Mouse (Mus musculus) MEL (cell line): ENCODE measurements around the gene Mettl16.

Experiments
- CTCF ChIP-seq, 3 experiments: IDR thresholded peaks in 2 of 3; conservative IDR thresholded peaks in 1 of 3; 2 replicates each; pipeline ENCODE4 v1.5.1; 2011 to 2012; ENCODE audit warnings: low read length in 3 of 3, low read depth in 2 of 3, mild to moderate bottlenecking in 2 of 3, improper control_type of control experiment in 1 of 3, inconsistent platforms in 1 of 3, mixed read lengths in 1 of 3, moderate library complexity in 1 of 3; ENCODE audit not compliant: control insufficient read depth in 1 of 3, insufficient read depth in 1 of 3, poor library complexity in 1 of 3, severe bottlenecking in 1 of 3
- ETS1 ChIP-seq: IDR thresholded peaks from 2 replicates; pipeline ENCODE4 v1.6.1; 2012; ENCODE audit warnings: low read depth, mild to moderate bottlenecking, inconsistent platforms, low read length, improper control_type of control experiment, moderate library complexity
- MYC ChIP-seq: IDR thresholded peaks from 2 replicates; pipeline ENCODE4 v1.6.1; 2011; ENCODE audit warnings: low read depth, mild to moderate bottlenecking, low read length, improper control_type of control experiment, moderate library complexity
- USF1 ChIP-seq: IDR thresholded peaks from 2 replicates; pipeline ENCODE4 v1.6.1; 2014; ENCODE audit warnings: low read depth, mild to moderate bottlenecking, inconsistent platforms, low read length, improper control_type of control experiment, moderate library complexity

DNA sequence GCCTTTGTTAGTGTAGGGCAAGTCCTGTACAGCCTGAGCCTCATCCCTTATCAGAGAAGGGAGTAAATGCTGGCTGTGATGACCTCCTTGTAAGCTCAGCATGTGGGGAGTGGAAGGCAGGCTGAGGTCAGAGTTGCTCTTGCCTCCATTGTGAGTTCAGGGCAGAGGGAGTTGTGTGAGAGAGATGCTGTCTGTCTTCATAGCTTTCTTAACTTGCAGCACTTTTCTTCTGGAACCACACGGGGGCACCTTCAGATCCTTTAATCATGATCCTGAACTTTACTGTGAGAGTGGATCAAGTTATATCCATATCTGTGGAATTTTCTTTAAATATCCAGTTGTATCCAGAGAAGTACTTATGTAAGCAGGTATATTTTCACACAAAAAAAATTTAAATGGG, 50.8 kb downstream of the Mettl16 start:
- TF ChIP-seq ETS1 (no peak), USF1 (no peak), CTCF (IDR thresholded peaks at IDR 0.05 in 2 of 3, conservative IDR thresholded peaks at IDR 0.05 in 1 of 3; ENCODE audit: control insufficient read depth in 1 of 3, insufficient read depth in 1 of 3, low read depth in 2 of 3, low read length in 3 of 3, poor library complexity in 1 of 3, severe bottlenecking in 1 of 3) (peak in 1 of 3 experiments; percentile 40; a peak in 2 of 6 replicates), MYC (no peak)
